Mouse (Mus musculus): Measurements from ENCODE around the gene Tspo. TPM values are rescaled to one million over a fixed set of nuclear protein-coding genes. Genes with fewer than 3 reads are reported as not detected.

The Tspo gene
- polyA plus RNA-seq, 1 experiment from 2014 or later: 21.0 TPM

Small RNA genes within 50 kb of the gene (microRNA-seq; reads per million reads assigned to microRNA genes)
- gene Gm24575: not detected

Other genes starting within 250 kb of the Tspo start
- 37.1 and 39.7 TPM in 2 replicates for gene Arfgap3, start 213.3 kb upstream of the Tspo start, polyA plus RNA-seq (2014; fragmentation: Nextera tagmentation; extraction: Ambion mirVana)
- 43.1 and 46.2 TPM in 2 replicates for gene Pacsin2, start 99.0 kb upstream of the Tspo start, polyA plus RNA-seq (2014; fragmentation: Nextera tagmentation; extraction: Ambion mirVana)
- gene Ttll1, start 52.7 kb upstream of the Tspo start, polyA plus RNA-seq (2014; fragmentation: Nextera tagmentation; extraction: Ambion mirVana): 33.9 and 38.1 TPM in 2 replicates
- gene Bik, start 36.7 kb upstream of the Tspo start, polyA plus RNA-seq (2014; fragmentation: Nextera tagmentation; extraction: Ambion mirVana): 2.1 and 2.4 TPM in 2 replicates
- 41.2 and 43.8 TPM in 2 replicates for gene Mcat, start 195 bp downstream of the Tspo start, polyA plus RNA-seq (2014; fragmentation: Nextera tagmentation; extraction: Ambion mirVana)
- 48.0 and 50.9 TPM in 2 replicates for gene Ttll12, start 31.6 kb downstream of the Tspo start, polyA plus RNA-seq (2014; fragmentation: Nextera tagmentation; extraction: Ambion mirVana)
- gene Scube1, start 161.4 kb downstream of the Tspo start, polyA plus RNA-seq (2014; fragmentation: Nextera tagmentation; extraction: Ambion mirVana): 32.1 and 32.9 TPM in 2 replicates
- gene Mpped1, start 215.9 kb downstream of the Tspo start, polyA plus RNA-seq (2014; fragmentation: Nextera tagmentation; extraction: Ambion mirVana): 5.1 and 5.3 TPM in 2 replicates

Measured in neural tube, embryonic 11.5 days (tissue).